Mouse (Mus musculus): ENCODE measurements around the gene Gm44503. TPM values are rescaled to one million over a fixed set of nuclear protein-coding genes. Genes with fewer than 3 reads are reported as not detected.

The Gm44503 gene
- polyA plus RNA-seq, 1 experiment from 2014 or later = not detected

- Histone ChIP-seq H3K9ac (ENCODE audit: low read length) (no peak overlapping the region), H3K36me3 (ENCODE audit: control insufficient read depth, insufficient read depth, low read length) (no peaks in the 10 kb centered on the region), H3K4me3 (ENCODE audit: control insufficient read depth in 1 of 2, insufficient read depth in 1 of 2, low read depth in 1 of 2, low read length in 2 of 2) (no peak overlapping the region), H3K9me3 (ENCODE audit: control insufficient read depth, low read length) (no peaks in the 10 kb centered on the region), H3K4me1 (ENCODE audit: control insufficient read depth in 2 of 2, insufficient read depth in 2 of 2, low read length in 2 of 2) (peaks cover 0 to 4% of the 10 kb centered on the region in 2 experiments; a peak in 1 of 4 replicates), H3K4me2 (ENCODE audit: low read length) (no peak overlapping the region), H3K27ac (replicated peaks in 1 of 2; ENCODE audit: control insufficient read depth in 1 of 2, insufficient read depth in 1 of 2, low read depth in 2 of 2, low read length in 2 of 2) (no peak overlapping the region), H3K27me3 (ENCODE audit: control insufficient read depth, insufficient read depth, low read length) (no peaks in the 10 kb centered on the region)
- no peak for ATAC-seq (ENCODE audit: insufficient number of reproducible peaks, insufficient read depth, low FRiP score, low read depth)
- WGBS = 22% methylated on average over 1 of the region's 1 CpGs
Observed at GRCm38 (mm10) chr9:72955546-72955945, 3.1 kb upstream of the Gm44503 start.

DNA sequence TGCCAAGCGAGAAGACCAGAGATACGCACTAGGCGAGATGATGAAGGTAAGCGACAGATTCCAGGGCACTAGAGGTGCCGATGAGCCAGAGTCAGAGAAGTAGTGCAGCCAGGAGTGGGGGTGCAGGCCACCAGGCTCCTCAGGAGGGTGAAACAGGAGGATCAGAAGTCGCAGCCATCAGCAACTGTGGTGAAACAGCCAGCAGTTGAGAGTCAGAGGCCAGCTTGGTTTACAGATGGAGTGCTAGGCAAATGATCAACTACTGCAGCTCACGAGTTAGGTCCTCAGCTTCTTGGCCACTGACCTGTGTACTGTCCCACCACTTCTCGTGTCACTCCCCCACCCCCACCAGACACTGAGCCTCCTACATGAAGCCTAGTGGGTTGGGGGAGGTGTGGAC lies 2.7 kb downstream of the Gm44503 start:
- Histone ChIP-seq H3K9me3 (ENCODE audit: control insufficient read depth, low read length) (no peaks in the 10 kb centered on the region), H3K27ac (replicated peaks in 1 of 2; ENCODE audit: control insufficient read depth in 1 of 2, insufficient read depth in 1 of 2, low read depth in 2 of 2, low read length in 2 of 2) (no peak overlapping the region), H3K27me3 (ENCODE audit: control insufficient read depth, insufficient read depth, low read length) (no peaks in the 10 kb centered on the region), H3K4me3 (ENCODE audit: control insufficient read depth in 1 of 2, insufficient read depth in 1 of 2, low read depth in 1 of 2, low read length in 2 of 2) (no peak overlapping the region), H3K4me1 (ENCODE audit: control insufficient read depth in 2 of 2, insufficient read depth in 2 of 2, low read length in 2 of 2) (peaks cover 0 to 4% of the 10 kb centered on the region in 2 experiments; a peak in 1 of 4 replicates), H3K4me2 (ENCODE audit: low read length) (no peak overlapping the region), H3K36me3 (ENCODE audit: control insufficient read depth, insufficient read depth, low read length) (no peaks in the 10 kb centered on the region), H3K9ac (ENCODE audit: low read length) (no peak overlapping the region)
- 60% methylated on average over 8 of the region's 8 CpGs for WGBS
- ATAC-seq (ENCODE audit: insufficient number of reproducible peaks, insufficient read depth, low FRiP score, low read depth) = no peak

- Histone ChIP-seq H3K4me3 (ENCODE audit: control insufficient read depth in 1 of 2, insufficient read depth in 1 of 2, low read depth in 1 of 2, low read length in 2 of 2) (no peak overlapping the region), H3K4me2 (ENCODE audit: low read length) (no peak overlapping the region), H3K27ac (replicated peaks in 1 of 2; ENCODE audit: control insufficient read depth in 1 of 2, insufficient read depth in 1 of 2, low read depth in 2 of 2, low read length in 2 of 2) (no peak overlapping the region), H3K9me3 (ENCODE audit: control insufficient read depth, low read length) (no peaks in the 10 kb centered on the region), H3K27me3 (ENCODE audit: control insufficient read depth, insufficient read depth, low read length) (no peaks in the 10 kb centered on the region), H3K4me1 (ENCODE audit: control insufficient read depth in 2 of 2, insufficient read depth in 2 of 2, low read length in 2 of 2) (peaks cover 0 to 4% of the 10 kb centered on the region in 2 experiments; a peak in 1 of 4 replicates), H3K36me3 (ENCODE audit: control insufficient read depth, insufficient read depth, low read length) (no peaks in the 10 kb centered on the region), H3K9ac (ENCODE audit: low read length) (no peak overlapping the region)
- ATAC-seq (ENCODE audit: insufficient number of reproducible peaks, insufficient read depth, low FRiP score, low read depth) = no peak
- WGBS = 72% methylated on average over 15 of the region's 15 CpGs
Observed at GRCm38 (mm10) chr9:72961959-72962358, 3.3 kb downstream of the Gm44503 start.

- Histone ChIP-seq H3K36me3 (ENCODE audit: control insufficient read depth, insufficient read depth, low read length) (no peaks in the 10 kb centered on the region), H3K27ac (replicated peaks in 1 of 2; ENCODE audit: control insufficient read depth in 1 of 2, insufficient read depth in 1 of 2, low read depth in 2 of 2, low read length in 2 of 2) (no peak overlapping the region), H3K9ac (ENCODE audit: low read length) (no peak overlapping the region), H3K4me2 (ENCODE audit: low read length) (no peak overlapping the region), H3K9me3 (ENCODE audit: control insufficient read depth, low read length) (no peaks in the 10 kb centered on the region), H3K4me3 (ENCODE audit: control insufficient read depth in 1 of 2, insufficient read depth in 1 of 2, low read depth in 1 of 2, low read length in 2 of 2) (no peak overlapping the region), H3K4me1 (ENCODE audit: control insufficient read depth in 2 of 2, insufficient read depth in 2 of 2, low read length in 2 of 2) (no peaks in the 10 kb centered on the region), H3K27me3 (ENCODE audit: control insufficient read depth, insufficient read depth, low read length) (no peaks in the 10 kb centered on the region)
- ATAC-seq (ENCODE audit: insufficient number of reproducible peaks, insufficient read depth, low FRiP score, low read depth) = peak; percentile 35; the same call in 1 of the 2 replicates
- WGBS = 30% methylated on average over 11 of the region's 11 CpGs
Observed at GRCm38 (mm10) chr9:72968349-72969061, 9.9 kb downstream of the Gm44503 start.

GRCm38 (mm10) chr9:72969874-72970273 lies 11.2 kb downstream of the Gm44503 start:
- Histone ChIP-seq H3K36me3 (ENCODE audit: control insufficient read depth, insufficient read depth, low read length) (no peaks in the 10 kb centered on the region), H3K9ac (ENCODE audit: low read length) (no peak overlapping the region), H3K4me1 (ENCODE audit: control insufficient read depth in 2 of 2, insufficient read depth in 2 of 2, low read length in 2 of 2) (no peaks in the 10 kb centered on the region), H3K27ac (replicated peaks in 1 of 2; ENCODE audit: control insufficient read depth in 1 of 2, insufficient read depth in 1 of 2, low read depth in 2 of 2, low read length in 2 of 2) (no peak overlapping the region), H3K9me3 (ENCODE audit: control insufficient read depth, low read length) (no peaks in the 10 kb centered on the region), H3K4me3 (ENCODE audit: control insufficient read depth in 1 of 2, insufficient read depth in 1 of 2, low read depth in 1 of 2, low read length in 2 of 2) (no peak overlapping the region), H3K4me2 (ENCODE audit: low read length) (no peak overlapping the region), H3K27me3 (ENCODE audit: control insufficient read depth, insufficient read depth, low read length) (no peaks in the 10 kb centered on the region)
- WGBS = 62% methylated on average over 7 of the region's 7 CpGs
- no peak for ATAC-seq (ENCODE audit: insufficient number of reproducible peaks, insufficient read depth, low FRiP score, low read depth)

GRCm38 (mm10) chr9:72972435-72972834 lies 13.8 kb downstream of the Gm44503 start:
- H3K4me2 ChIP-seq (ENCODE audit: low read length) = no peak overlapping the region
- no peaks in the 10 kb centered on the region for H3K36me3 ChIP-seq (ENCODE audit: control insufficient read depth, insufficient read depth, low read length)
- no peaks in the 10 kb centered on the region for H3K4me1 ChIP-seq (ENCODE audit: control insufficient read depth in 2 of 2, insufficient read depth in 2 of 2, low read length in 2 of 2)
- WGBS = 81% methylated on average over 5 of the region's 5 CpGs
- H3K9ac ChIP-seq (ENCODE audit: low read length) = no peak overlapping the region
- no peak for ATAC-seq (ENCODE audit: insufficient number of reproducible peaks, insufficient read depth, low FRiP score, low read depth)
- H3K27ac ChIP-seq (replicated peaks in 1 of 2; ENCODE audit: control insufficient read depth in 1 of 2, insufficient read depth in 1 of 2, low read depth in 2 of 2, low read length in 2 of 2) = no peak overlapping the region
- H3K27me3 ChIP-seq (ENCODE audit: control insufficient read depth, insufficient read depth, low read length) = no peaks in the 10 kb centered on the region
- H3K4me3 ChIP-seq (ENCODE audit: control insufficient read depth in 1 of 2, insufficient read depth in 1 of 2, low read depth in 1 of 2, low read length in 2 of 2) = no peak overlapping the region
- no peaks in the 10 kb centered on the region for H3K9me3 ChIP-seq (ENCODE audit: control insufficient read depth, low read length)

DNA sequence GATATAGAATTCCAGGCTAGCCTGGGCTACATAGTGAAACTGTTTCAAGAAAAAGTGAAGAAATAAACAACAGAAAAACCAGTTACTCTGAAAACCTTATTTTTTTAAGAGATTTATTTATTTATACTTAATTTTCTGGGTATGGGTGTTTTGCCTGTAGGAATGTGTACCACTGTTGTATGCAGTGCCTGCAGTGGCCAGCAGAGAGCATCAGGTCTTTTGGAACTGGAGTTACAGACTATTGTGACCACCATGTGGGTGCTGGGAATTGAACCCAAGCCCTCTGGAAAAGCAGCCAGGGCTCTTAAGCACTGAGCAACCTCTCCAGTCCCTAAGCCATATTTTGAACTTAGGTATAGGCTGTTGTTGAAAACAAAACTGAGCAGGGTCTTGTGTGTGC lies 14.3 kb downstream of the Gm44503 start:
- Histone ChIP-seq H3K27ac (replicated peaks in 1 of 2; ENCODE audit: control insufficient read depth in 1 of 2, insufficient read depth in 1 of 2, low read depth in 2 of 2, low read length in 2 of 2) (no peak overlapping the region), H3K4me1 (ENCODE audit: control insufficient read depth in 2 of 2, insufficient read depth in 2 of 2, low read length in 2 of 2) (no peaks in the 10 kb centered on the region), H3K9ac (ENCODE audit: low read length) (no peak overlapping the region), H3K36me3 (ENCODE audit: control insufficient read depth, insufficient read depth, low read length) (no peaks in the 10 kb centered on the region), H3K9me3 (ENCODE audit: control insufficient read depth, low read length) (no peaks in the 10 kb centered on the region), H3K4me3 (ENCODE audit: control insufficient read depth in 1 of 2, insufficient read depth in 1 of 2, low read depth in 1 of 2, low read length in 2 of 2) (no peak overlapping the region), H3K4me2 (ENCODE audit: low read length) (no peak overlapping the region), H3K27me3 (ENCODE audit: control insufficient read depth, insufficient read depth, low read length) (no peaks in the 10 kb centered on the region)
- ATAC-seq (ENCODE audit: insufficient number of reproducible peaks, insufficient read depth, low FRiP score, low read depth) = no peak

DNA sequence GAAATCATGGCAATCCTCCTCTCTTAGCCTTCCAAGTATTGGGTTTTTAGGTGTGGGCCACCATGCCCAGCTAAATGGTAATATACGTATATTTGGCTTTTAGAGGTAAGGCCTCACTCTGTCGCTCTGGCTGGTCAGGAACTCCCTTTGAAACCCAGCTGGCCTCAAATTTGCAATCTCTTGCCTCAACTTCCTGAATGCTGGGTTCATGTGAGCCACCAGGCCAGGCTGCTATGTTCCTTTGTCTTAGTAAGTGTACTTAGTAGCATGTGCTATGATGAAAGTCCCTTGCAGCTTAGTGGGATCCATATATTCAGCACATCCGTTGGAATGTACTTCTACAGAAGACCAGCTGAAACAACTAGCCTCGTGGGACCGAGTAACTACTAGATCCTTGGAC lies 16.1 kb downstream of the Gm44503 start:
- H3K4me3 ChIP-seq (ENCODE audit: control insufficient read depth in 1 of 2, insufficient read depth in 1 of 2, low read depth in 1 of 2, low read length in 2 of 2) = no peak overlapping the region
- no peaks in the 10 kb centered on the region for H3K9me3 ChIP-seq (ENCODE audit: control insufficient read depth, low read length)
- no peaks in the 10 kb centered on the region for H3K27me3 ChIP-seq (ENCODE audit: control insufficient read depth, insufficient read depth, low read length)
- WGBS = 82% methylated on average over 5 of the region's 5 CpGs
- H3K27ac ChIP-seq (replicated peaks in 1 of 2; ENCODE audit: control insufficient read depth in 1 of 2, insufficient read depth in 1 of 2, low read depth in 2 of 2, low read length in 2 of 2) = no peak overlapping the region
- no peak overlapping the region for H3K9ac ChIP-seq (ENCODE audit: low read length)
- H3K36me3 ChIP-seq (ENCODE audit: control insufficient read depth, insufficient read depth, low read length) = no peaks in the 10 kb centered on the region
- no peak overlapping the region for H3K4me2 ChIP-seq (ENCODE audit: low read length)
- no peak for ATAC-seq (ENCODE audit: insufficient number of reproducible peaks, insufficient read depth, low FRiP score, low read depth)
- no peaks in the 10 kb centered on the region for H3K4me1 ChIP-seq (ENCODE audit: control insufficient read depth in 2 of 2, insufficient read depth in 2 of 2, low read length in 2 of 2)

Data from heart, embryonic 14.5 days (tissue).